Mouse (Mus musculus): ENCODE measurements at regions not wholly inside any gene's neighbourhood (a gene's known extent, or its start where the extent isn't known, plus 50 kb on each side); places are given as distances from the start of the nearest gene placed in this dataset.
A peak's percentile ranks its signal among the peaks of the same experiment; 100 is the strongest.

- H3K27ac ChIP-seq (replicated peaks in 1 of 2; ENCODE audit: control insufficient read depth in 1 of 2, insufficient read depth in 1 of 2, low read depth in 2 of 2, low read length in 2 of 2): peak overlapping the region in 1 of 2 experiments; percentile 41; a peak in 2 of 4 replicates
- no peak overlapping the region for H3K9ac ChIP-seq (ENCODE audit: low read length)
- no peaks in the 10 kb centered on the region for H3K36me3 ChIP-seq (ENCODE audit: control insufficient read depth, insufficient read depth, low read length)
- no peak overlapping the region for H3K4me3 ChIP-seq (ENCODE audit: control insufficient read depth in 1 of 2, insufficient read depth in 1 of 2, low read depth in 1 of 2, low read length in 2 of 2)
- 22% methylated on average over 10 of the region's 10 CpGs for WGBS
- no peaks in the 10 kb centered on the region for H3K27me3 ChIP-seq (ENCODE audit: control insufficient read depth, insufficient read depth, low read length)
- H3K4me2 ChIP-seq (ENCODE audit: low read length): no peak overlapping the region
- no peaks in the 10 kb centered on the region for H3K9me3 ChIP-seq (ENCODE audit: control insufficient read depth, low read length)
- ATAC-seq (ENCODE audit: insufficient number of reproducible peaks, insufficient read depth, low FRiP score, low read depth): peak; percentile 46; the same call in 1 of the 2 replicates
- peaks cover 19 to 27% of the 10 kb centered on the region in 2 experiments for H3K4me1 ChIP-seq (ENCODE audit: control insufficient read depth in 2 of 2, insufficient read depth in 2 of 2, low read length in 2 of 2)
Measured at GRCm38 (mm10) chr2:116979561-116980391, 101.3 kb downstream of the Tmco5 start.

- Histone ChIP-seq H3K4me2 (ENCODE audit: low read length) (no peak overlapping the region), H3K4me1 (ENCODE audit: control insufficient read depth in 2 of 2, insufficient read depth in 2 of 2, low read length in 2 of 2) (peaks cover 15 to 26% of the 10 kb centered on the region in 2 experiments), H3K4me3 (ENCODE audit: control insufficient read depth in 1 of 2, insufficient read depth in 1 of 2, low read depth in 1 of 2, low read length in 2 of 2) (no peak overlapping the region), H3K27me3 (ENCODE audit: control insufficient read depth, insufficient read depth, low read length) (no peaks in the 10 kb centered on the region), H3K27ac (replicated peaks in 1 of 2; ENCODE audit: control insufficient read depth in 1 of 2, insufficient read depth in 1 of 2, low read depth in 2 of 2, low read length in 2 of 2) (no peak overlapping the region), H3K36me3 (ENCODE audit: control insufficient read depth, insufficient read depth, low read length) (no peaks in the 10 kb centered on the region), H3K9me3 (ENCODE audit: control insufficient read depth, low read length) (no peaks in the 10 kb centered on the region), H3K9ac (ENCODE audit: low read length) (no peak overlapping the region)
- 50% methylated on average over 5 of the region's 5 CpGs for WGBS
- no peak for ATAC-seq (ENCODE audit: insufficient number of reproducible peaks, insufficient read depth, low FRiP score, low read depth)
Measured at GRCm38 (mm10) chr2:116980692-116981091, 102.2 kb downstream of the Tmco5 start.

- Histone ChIP-seq H3K36me3 (ENCODE audit: control insufficient read depth, insufficient read depth, low read length) (no peaks in the 10 kb centered on the region), H3K4me3 (ENCODE audit: control insufficient read depth in 1 of 2, insufficient read depth in 1 of 2, low read depth in 1 of 2, low read length in 2 of 2) (no peak overlapping the region), H3K9ac (ENCODE audit: low read length) (no peak overlapping the region), H3K27ac (replicated peaks in 1 of 2; ENCODE audit: control insufficient read depth in 1 of 2, insufficient read depth in 1 of 2, low read depth in 2 of 2, low read length in 2 of 2) (peak overlapping the region in 1 of 2 experiments; percentile 31; a peak in 2 of 4 replicates), H3K9me3 (ENCODE audit: control insufficient read depth, low read length) (no peaks in the 10 kb centered on the region), H3K4me1 (ENCODE audit: control insufficient read depth in 2 of 2, insufficient read depth in 2 of 2, low read length in 2 of 2) (peaks cover 8 to 14% of the 10 kb centered on the region in 2 experiments; a peak in 3 of 4 replicates), H3K4me2 (ENCODE audit: low read length) (no peak overlapping the region), H3K27me3 (ENCODE audit: control insufficient read depth, insufficient read depth, low read length) (no peaks in the 10 kb centered on the region)
- no peak for ATAC-seq (ENCODE audit: insufficient number of reproducible peaks, insufficient read depth, low FRiP score, low read depth)
- WGBS: 83% methylated on average over 5 of the region's 5 CpGs
Measured at GRCm38 (mm10) chr2:116983351-116983750, 104.9 kb downstream of the Tmco5 start.

GRCm38 (mm10) chr2:116983821-116984351 lies 105.4 kb downstream of the Tmco5 start:
- no peaks in the 10 kb centered on the region for H3K36me3 ChIP-seq (ENCODE audit: control insufficient read depth, insufficient read depth, low read length)
- 32% methylated on average over 10 of the region's 10 CpGs for WGBS
- ATAC-seq (ENCODE audit: insufficient number of reproducible peaks, insufficient read depth, low FRiP score, low read depth): no peak
- H3K9me3 ChIP-seq (ENCODE audit: control insufficient read depth, low read length): no peaks in the 10 kb centered on the region
- peak overlapping the region; percentile 27 to 31; a peak in 2 of 4 replicates for H3K27ac ChIP-seq (replicated peaks in 1 of 2; ENCODE audit: control insufficient read depth in 1 of 2, insufficient read depth in 1 of 2, low read depth in 2 of 2, low read length in 2 of 2)
- H3K4me1 ChIP-seq (ENCODE audit: control insufficient read depth in 2 of 2, insufficient read depth in 2 of 2, low read length in 2 of 2): peaks cover 8 to 14% of the 10 kb centered on the region in 2 experiments; a peak in 3 of 4 replicates
- no peaks in the 10 kb centered on the region for H3K27me3 ChIP-seq (ENCODE audit: control insufficient read depth, insufficient read depth, low read length)
- H3K4me3 ChIP-seq (ENCODE audit: control insufficient read depth in 1 of 2, insufficient read depth in 1 of 2, low read depth in 1 of 2, low read length in 2 of 2): no peak overlapping the region
- H3K4me2 ChIP-seq (ENCODE audit: low read length): peak overlapping the region; percentile 26; the same call in 1 of the 2 replicates
- H3K9ac ChIP-seq (ENCODE audit: low read length): no peak overlapping the region

GRCm38 (mm10) chr2:116984597-116984996 lies 106.1 kb downstream of the Tmco5 start:
- Histone ChIP-seq H3K4me1 (ENCODE audit: control insufficient read depth in 2 of 2, insufficient read depth in 2 of 2, low read length in 2 of 2) (peaks cover 7 to 12% of the 10 kb centered on the region in 2 experiments; a peak in 3 of 4 replicates), H3K36me3 (ENCODE audit: control insufficient read depth, insufficient read depth, low read length) (no peaks in the 10 kb centered on the region), H3K9me3 (ENCODE audit: control insufficient read depth, low read length) (no peaks in the 10 kb centered on the region), H3K4me2 (ENCODE audit: low read length) (no peak overlapping the region), H3K9ac (ENCODE audit: low read length) (no peak overlapping the region), H3K4me3 (ENCODE audit: control insufficient read depth in 1 of 2, insufficient read depth in 1 of 2, low read depth in 1 of 2, low read length in 2 of 2) (no peak overlapping the region), H3K27me3 (ENCODE audit: control insufficient read depth, insufficient read depth, low read length) (no peaks in the 10 kb centered on the region), H3K27ac (replicated peaks in 1 of 2; ENCODE audit: control insufficient read depth in 1 of 2, insufficient read depth in 1 of 2, low read depth in 2 of 2, low read length in 2 of 2) (no peak overlapping the region)
- ATAC-seq (ENCODE audit: insufficient number of reproducible peaks, insufficient read depth, low FRiP score, low read depth): no peak
- WGBS: 57% methylated on average over 3 of the region's 3 CpGs

- no peak for ATAC-seq (ENCODE audit: insufficient number of reproducible peaks, insufficient read depth, low FRiP score, low read depth)
- H3K36me3 ChIP-seq (ENCODE audit: control insufficient read depth, insufficient read depth, low read length): no peaks in the 10 kb centered on the region
- H3K27ac ChIP-seq (replicated peaks in 1 of 2; ENCODE audit: control insufficient read depth in 1 of 2, insufficient read depth in 1 of 2, low read depth in 2 of 2, low read length in 2 of 2): no peak overlapping the region
Measured at GRCm38 (mm10) chr2:116985549-116985948, 107.1 kb downstream of the Tmco5 start.

GRCm38 (mm10) chr2:116988953-116989674 lies 110.6 kb downstream of the Tmco5 start:
- Histone ChIP-seq H3K27me3 (ENCODE audit: control insufficient read depth, insufficient read depth, low read length) (no peaks in the 10 kb centered on the region), H3K36me3 (ENCODE audit: control insufficient read depth, insufficient read depth, low read length) (no peaks in the 10 kb centered on the region), H3K4me3 (ENCODE audit: control insufficient read depth in 1 of 2, insufficient read depth in 1 of 2, low read depth in 1 of 2, low read length in 2 of 2) (no peak overlapping the region), H3K4me1 (ENCODE audit: control insufficient read depth in 2 of 2, insufficient read depth in 2 of 2, low read length in 2 of 2) (peaks cover 2 to 11% of the 10 kb centered on the region in 2 experiments; a peak in 2 of 4 replicates), H3K9ac (ENCODE audit: low read length) (no peak overlapping the region), H3K4me2 (ENCODE audit: low read length) (no peak overlapping the region), H3K27ac (replicated peaks in 1 of 2; ENCODE audit: control insufficient read depth in 1 of 2, insufficient read depth in 1 of 2, low read depth in 2 of 2, low read length in 2 of 2) (no peak overlapping the region), H3K9me3 (ENCODE audit: control insufficient read depth, low read length) (no peaks in the 10 kb centered on the region)
- ATAC-seq (ENCODE audit: insufficient number of reproducible peaks, insufficient read depth, low FRiP score, low read depth): no peak
- WGBS: 77% methylated on average over 8 of the region's 8 CpGs

More at GRCm38 (mm10) chr2:116985549-116985948, 107.1 kb downstream of the Tmco5 start:
- Histone ChIP-seq H3K9me3 (ENCODE audit: control insufficient read depth, low read length) (no peaks in the 10 kb centered on the region), H3K4me1 (ENCODE audit: control insufficient read depth in 2 of 2, insufficient read depth in 2 of 2, low read length in 2 of 2) (peaks cover 3 to 6% of the 10 kb centered on the region in 2 experiments; a peak in 3 of 4 replicates), H3K9ac (ENCODE audit: low read length) (no peak overlapping the region), H3K4me3 (ENCODE audit: control insufficient read depth in 1 of 2, insufficient read depth in 1 of 2, low read depth in 1 of 2, low read length in 2 of 2) (no peak overlapping the region), H3K27me3 (ENCODE audit: control insufficient read depth, insufficient read depth, low read length) (no peaks in the 10 kb centered on the region), H3K4me2 (ENCODE audit: low read length) (no peak overlapping the region)
- 17% methylated on average over 5 of the region's 5 CpGs for WGBS

Measured in heart, embryonic 14.5 days (tissue).